Mouse (Mus musculus) frontal cortex, postnatal 36 days (tissue): ENCODE measurements around the gene Gatad1.
"Not testable (repeated sequence)": the region's sequence is repeated elsewhere in the genome, so short reads cannot be mapped to it uniquely, and the experiment has no call there.

Experiments
- DNase-seq, 2 experiments: peaks; one replicate each; pipeline ENCODE4 v3.0.0; 2022; ENCODE audit warnings: low spot score in 2 of 2

The Gatad1 gene

GRCm38 (mm10) chr5:3635286-3635685 lies 21.7 kb downstream of the Gatad1 start:
- DNase-seq, result no peak

GRCm38 (mm10) chr5:3633951-3634350 lies 23.0 kb downstream of the Gatad1 start:
- no peak for DNase-seq

- DNase-seq, result no peak
Observed at GRCm38 (mm10) chr5:3633315-3633714, 23.7 kb downstream of the Gatad1 start.

DNA sequence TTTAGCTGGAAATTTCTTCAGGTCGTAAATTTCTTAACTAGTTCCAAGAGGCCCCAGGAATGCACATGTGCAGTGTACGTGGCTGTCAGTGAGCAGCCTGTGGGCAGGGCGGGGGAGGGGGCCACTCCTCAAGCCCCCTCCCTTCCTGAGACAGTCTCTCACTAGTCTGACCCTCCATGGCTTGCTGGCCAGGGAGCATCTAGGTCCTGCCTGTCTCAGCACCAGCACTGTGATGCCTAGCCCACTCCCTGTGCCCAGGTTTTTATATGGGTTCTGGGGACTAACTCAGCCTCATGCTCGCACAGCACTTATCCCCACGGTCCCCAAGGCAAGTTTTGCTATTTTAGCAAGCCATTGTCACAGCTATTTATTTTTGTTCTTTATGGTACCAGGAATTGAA lies 24.7 kb downstream of the Gatad1 start:
- no peak for DNase-seq

DNA sequence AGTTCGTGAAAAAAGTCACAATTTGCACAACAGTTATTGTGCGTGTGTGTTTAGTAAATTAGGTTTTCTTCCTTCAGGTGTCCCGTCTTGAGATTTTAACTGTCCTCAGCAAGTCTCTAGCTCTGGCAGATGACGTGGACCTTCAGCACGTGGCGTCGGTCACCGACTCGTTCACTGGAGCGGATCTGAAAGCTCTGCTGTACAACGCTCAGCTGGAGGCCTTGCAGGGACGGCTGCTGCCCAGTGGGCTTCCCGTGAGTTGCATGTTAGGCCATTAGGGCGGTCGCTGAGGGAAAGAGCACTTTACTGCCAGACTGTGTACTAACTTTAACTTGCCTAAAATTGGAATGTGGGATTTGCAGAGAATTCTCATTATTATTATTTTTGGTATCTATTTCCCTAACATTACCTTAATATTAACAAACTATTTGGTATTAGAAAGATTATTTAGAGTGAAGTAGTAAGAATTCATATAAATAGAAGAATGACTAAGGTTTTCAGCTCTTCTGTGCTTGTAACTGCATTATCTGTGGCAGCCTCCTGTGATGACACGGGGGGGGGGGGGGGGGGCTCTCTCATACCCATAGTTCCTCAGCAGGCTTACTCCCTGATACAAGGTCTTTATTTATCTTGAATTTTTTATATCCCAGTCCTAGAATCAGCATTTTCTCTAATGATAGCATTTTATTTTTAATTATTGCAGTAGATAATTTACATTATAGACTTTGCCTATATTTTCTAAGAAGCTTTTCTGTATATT lies 25.3 kb downstream of the Gatad1 start:
- DNase-seq, result no peak

DNA sequence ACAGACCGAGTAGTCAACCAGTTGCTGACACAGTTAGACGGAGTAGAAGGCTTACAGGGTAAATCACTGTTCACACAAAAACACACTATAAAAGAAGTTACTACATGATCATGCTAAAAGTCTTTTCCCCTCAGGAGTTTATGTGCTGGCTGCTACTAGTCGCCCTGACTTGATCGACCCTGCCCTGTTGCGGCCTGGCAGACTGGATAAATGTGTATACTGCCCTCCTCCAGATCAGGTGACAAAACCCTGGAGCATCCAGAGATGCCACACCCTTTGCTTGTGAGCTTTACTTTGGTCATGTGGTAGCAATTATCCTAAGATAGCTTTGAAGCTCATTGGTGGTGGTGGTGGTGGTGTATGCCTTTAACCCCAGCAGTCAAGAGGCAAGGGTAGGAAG lies 26.9 kb downstream of the Gatad1 start:
- DNase-seq, result no peak

DNA sequence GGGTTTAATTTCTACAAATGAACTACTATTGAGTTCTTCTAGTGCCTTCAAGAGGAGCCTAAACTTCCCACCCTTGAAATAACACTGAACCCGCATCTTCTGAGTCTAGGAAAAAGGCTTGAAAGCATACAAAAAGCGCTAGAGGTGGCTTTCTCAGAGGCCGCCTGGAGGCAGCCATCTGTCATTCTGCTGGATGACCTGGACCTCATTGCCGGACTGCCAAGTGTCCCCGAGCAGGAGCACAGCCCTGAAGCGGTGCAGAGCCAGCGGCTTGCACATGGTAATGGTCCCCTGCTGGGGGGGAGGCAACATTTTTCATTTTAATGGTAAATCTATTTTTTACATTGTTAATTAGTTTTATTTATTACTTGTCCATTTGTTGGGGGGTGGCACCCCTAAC lies 36.5 kb downstream of the Gatad1 start:
- no peak for DNase-seq

GRCm38 (mm10) chr5:3611835-3612234 lies 45.1 kb downstream of the Gatad1 start:
- DNase-seq, result not testable (repeated sequence)

GRCm38 (mm10) chr5:3609241-3609640 lies 47.7 kb downstream of the Gatad1 start:
- no peak for DNase-seq

- no peak for DNase-seq
Observed at GRCm38 (mm10) chr5:3607114-3607513, 49.9 kb downstream of the Gatad1 start.

- DNase-seq, result no peak
Observed at GRCm38 (mm10) chr5:3600790-3601189, 56.2 kb downstream of the Gatad1 start.

- DNase-seq, result no peak
Observed at GRCm38 (mm10) chr5:3600298-3600697, 56.7 kb downstream of the Gatad1 start.

GRCm38 (mm10) chr5:3598766-3599165 lies 58.2 kb downstream of the Gatad1 start:
- DNase-seq, result no peak

DNA sequence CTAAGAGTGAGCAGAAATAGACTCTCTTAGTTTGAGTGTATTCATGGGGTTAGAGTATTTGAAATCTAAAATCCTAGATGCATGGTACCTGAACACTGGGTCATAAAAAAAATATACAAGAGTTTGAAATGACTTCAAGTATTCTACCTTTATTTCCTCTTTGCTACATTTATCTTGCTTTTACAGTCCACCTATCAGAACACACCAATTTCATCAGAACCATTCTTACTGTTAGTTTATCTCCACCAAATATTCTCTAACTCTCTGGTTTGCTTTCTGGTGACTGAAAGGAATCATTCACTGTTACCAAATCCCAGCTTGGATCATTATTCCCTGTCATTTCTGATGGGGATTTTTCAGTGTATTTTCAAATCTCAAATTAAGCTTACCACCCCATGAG lies 59.8 kb downstream of the Gatad1 start:
- no peak for DNase-seq

GRCm38 (mm10) chr5:3596399-3596766 lies 60.6 kb downstream of the Gatad1 start, which contains the start of gene Rbm48:
Gene Rbm48, minus strand, starts transcription at chr5:3596585.
- peak; percentile 81 to 87 for DNase-seq

DNA sequence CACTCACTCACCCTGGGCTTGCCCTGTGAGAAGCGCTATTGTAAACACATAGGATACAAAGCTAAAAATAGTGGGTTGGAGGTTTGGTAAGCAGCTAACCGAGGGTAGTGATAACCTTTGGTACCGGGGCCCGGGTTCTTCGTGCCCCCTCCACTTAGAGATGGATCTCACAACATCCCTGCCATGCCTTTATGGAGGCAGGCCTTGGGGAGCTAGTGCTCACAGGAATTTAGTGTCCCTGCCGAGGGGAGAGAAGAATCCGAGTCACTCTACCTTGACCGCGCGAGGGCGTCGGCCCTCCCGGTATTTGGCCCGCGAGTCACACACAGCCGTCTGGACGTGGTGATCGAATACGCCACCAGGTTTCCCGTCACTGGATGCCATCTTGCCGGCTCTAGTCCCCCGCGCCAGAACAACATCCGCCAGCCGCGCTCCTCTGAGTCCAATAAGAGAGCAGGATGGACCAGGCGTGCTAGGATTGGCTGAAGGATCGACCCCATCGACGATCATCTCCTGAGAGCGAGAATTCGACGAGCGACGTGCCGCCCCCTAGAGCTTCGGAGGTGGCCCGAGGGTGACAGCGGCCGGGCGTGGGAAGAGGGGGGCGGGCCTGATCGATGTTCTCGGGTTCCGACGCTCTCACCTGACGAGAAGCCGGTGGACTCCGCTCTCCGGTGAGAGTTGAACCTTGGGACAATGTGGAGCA lies 61.1 kb downstream of the Gatad1 start, which contains the start of gene Pex1:
Pex1 (plus strand) TSS at position 374 of the 706 bp plus-strand sequence.
- peak; percentile 95 to 97 for DNase-seq
